Mouse (Mus musculus): ENCODE results near the gene Cdk5r2. TPM values are rescaled to one million over a fixed set of nuclear protein-coding genes. Genes with fewer than 3 reads are reported as not detected.
"Not testable (repeated sequence)": the region's sequence is repeated elsewhere in the genome, so short reads cannot be mapped to it uniquely, and the experiment has no call there.

The Cdk5r2 gene
- not detected in 2 replicates for polyA plus RNA-seq (2015; fragmentation: Nextera tagmentation; extraction: Ambion mirVana)

DNA sequence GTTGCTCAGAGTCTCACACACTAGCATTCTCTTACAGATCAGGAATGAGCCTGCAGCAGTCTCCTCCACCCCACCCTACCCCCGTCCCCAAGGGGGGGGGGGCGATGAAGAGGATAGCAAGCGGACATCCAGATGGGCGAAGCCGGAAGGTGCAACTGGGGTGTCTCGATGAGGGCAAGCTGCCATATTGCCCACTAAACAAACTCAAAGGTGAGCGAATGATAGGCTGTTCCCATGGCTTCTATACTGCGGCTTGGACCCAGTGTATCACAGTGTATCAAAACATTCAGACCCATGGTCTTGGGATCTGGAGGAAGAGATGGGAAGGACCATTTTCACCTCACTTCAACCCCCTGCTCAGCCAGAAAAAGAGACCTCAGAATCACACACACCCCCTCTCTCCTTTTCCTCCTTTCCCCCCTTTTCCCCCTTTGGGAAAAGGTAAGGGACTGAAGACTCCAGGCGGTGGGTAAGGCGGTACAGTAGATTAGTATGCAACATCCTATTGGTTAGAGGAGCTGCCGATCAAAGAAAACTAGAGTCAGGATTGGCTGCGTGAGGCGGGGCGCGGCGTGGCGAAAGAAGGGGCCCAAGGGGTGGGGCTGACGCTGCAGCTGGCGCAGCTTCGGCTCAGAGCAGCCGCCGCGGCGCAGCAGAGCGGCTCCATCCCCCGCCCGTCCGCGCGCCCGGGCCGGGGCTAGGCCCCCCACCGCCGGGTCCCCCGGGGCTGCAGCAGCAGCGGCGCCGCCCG is at the start of gene Cdk5r2:
Gene Cdk5r2, plus strand, starts transcription at position 629 of the 751 bp plus-strand sequence.
- Histone ChIP-seq H3K27ac (no peak within 1 kb of the TSS), H3K27me3 (peaks cover 97% of the 10 kb centered on the region), H3K9ac (peak within 1 kb of the TSS; percentile 44), H3K4me2 (peak within 1 kb of the TSS; percentile 100), H3K36me3 (no peaks in the 10 kb centered on the region), H3K4me3 (peak within 1 kb of the TSS; percentile 65), H3K4me1 (peaks cover 37% of the 10 kb centered on the region), H3K9me3 (no peaks in the 10 kb centered on the region)
- ATAC-seq (ENCODE audit: insufficient number of reproducible peaks, low FRiP score, low TSS enrichment, low read depth) = peak; percentile 84
- WGBS = 4% methylated on average over 33 of the region's 39 CpGs

GRCm38 (mm10) chr1:74805340-74805835 is 49.3 kb upstream of the Cdk5r2 start:
- no peak overlapping the region for H3K9ac ChIP-seq
- H3K36me3 ChIP-seq = no peaks in the 10 kb centered on the region
- no peak for ATAC-seq (ENCODE audit: insufficient number of reproducible peaks, low FRiP score, low TSS enrichment, low read depth)
- WGBS = 21% methylated on average over 4 of the region's 4 CpGs
- no peak overlapping the region for H3K4me2 ChIP-seq
- H3K27ac ChIP-seq = peak overlapping the region; percentile 59; the same call in 1 of the 2 replicates
- peaks cover 87% of the 10 kb centered on the region for H3K27me3 ChIP-seq
- H3K4me1 ChIP-seq = peaks cover 57% of the 10 kb centered on the region
- H3K9me3 ChIP-seq = no peaks in the 10 kb centered on the region
- no peak overlapping the region for H3K4me3 ChIP-seq

DNA sequence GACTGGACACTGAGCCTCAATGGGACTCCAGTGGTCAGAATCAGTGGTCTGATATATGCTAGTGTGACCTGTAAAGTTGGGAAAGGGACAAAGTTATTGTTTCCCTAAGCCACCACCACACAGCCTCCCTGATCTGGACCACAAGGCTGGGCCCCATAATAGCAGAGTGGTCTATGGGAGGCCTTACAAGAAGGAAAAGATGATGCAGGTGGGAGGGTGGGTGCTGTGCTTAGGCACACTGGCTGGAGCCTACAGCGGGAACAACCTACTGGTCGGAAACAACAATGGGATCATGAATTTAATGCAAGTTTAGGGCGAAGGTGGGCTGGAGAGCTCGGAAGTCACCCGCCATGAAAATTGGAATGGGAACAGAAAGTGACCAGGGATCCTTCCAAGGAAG is 48.9 kb upstream of the Cdk5r2 start:
- peaks cover 82% of the 10 kb centered on the region for H3K27me3 ChIP-seq
- H3K4me1 ChIP-seq = peaks cover 52% of the 10 kb centered on the region
- no peaks in the 10 kb centered on the region for H3K9me3 ChIP-seq
- no peak overlapping the region for H3K27ac ChIP-seq
- no peaks in the 10 kb centered on the region for H3K36me3 ChIP-seq
- H3K9ac ChIP-seq = no peak overlapping the region
- H3K4me3 ChIP-seq = no peak overlapping the region
- no peak for ATAC-seq (ENCODE audit: insufficient number of reproducible peaks, low FRiP score, low TSS enrichment, low read depth)
- H3K4me2 ChIP-seq = no peak overlapping the region
- 22% methylated on average over 5 of the region's 5 CpGs for WGBS

DNA sequence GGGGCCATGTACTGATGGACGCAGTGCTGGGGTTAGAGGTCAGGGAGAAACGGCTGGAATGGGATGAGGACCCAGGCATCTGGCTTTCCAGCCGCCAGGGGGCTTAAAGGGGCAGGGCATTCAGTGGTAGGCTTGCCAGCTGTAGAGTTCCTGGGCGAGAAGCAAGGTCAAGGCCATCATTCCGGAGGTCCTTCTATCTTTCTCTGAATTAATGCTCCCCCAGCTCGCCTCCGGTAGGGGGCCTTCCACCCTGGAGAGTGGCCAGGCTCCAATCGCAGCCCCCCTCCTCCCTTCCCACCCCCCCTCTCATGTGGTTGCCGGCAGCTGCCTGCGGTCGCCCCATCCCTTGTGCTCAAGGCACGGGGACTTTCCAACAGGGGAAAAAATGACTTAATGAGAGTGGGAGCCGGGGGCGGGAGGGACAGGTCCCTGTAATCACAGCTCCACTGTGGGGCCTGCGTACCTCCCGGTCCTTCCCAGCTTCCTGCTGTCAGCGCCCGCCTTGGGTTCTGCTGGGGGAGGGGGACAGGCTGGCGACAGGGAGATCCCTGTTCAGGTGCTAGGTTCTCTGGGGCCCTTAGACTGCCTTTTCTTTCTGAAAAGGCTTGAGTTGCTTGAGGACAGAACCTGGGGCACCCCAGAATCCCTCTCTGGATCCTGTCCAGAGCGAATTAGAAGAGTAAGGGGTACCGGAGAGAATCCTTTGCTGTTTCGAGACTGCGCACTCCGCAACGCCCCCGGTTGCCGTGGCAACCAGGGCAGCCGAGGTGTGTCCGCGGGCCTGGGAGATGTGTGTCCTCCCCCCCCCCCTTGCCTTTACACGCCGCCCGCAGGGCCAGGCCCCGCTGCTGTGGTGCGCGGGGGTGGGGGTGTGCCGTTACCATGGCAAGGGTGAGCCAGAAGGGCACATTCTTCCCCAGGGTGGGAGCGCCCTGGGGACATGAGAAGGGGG is 48.1 kb upstream of the Cdk5r2 start:
- peak overlapping the region; percentile 46 for H3K4me2 ChIP-seq
- no peaks in the 10 kb centered on the region for H3K36me3 ChIP-seq
- peak overlapping the region; percentile 24 for H3K4me3 ChIP-seq
- H3K9me3 ChIP-seq = no peaks in the 10 kb centered on the region
- no peak overlapping the region for H3K9ac ChIP-seq
- 0 out of 2 replicates have a peak, but pooled peaks have one; percentile 20 for ATAC-seq (ENCODE audit: insufficient number of reproducible peaks, low FRiP score, low TSS enrichment, low read depth)
- H3K27me3 ChIP-seq = peaks cover 77% of the 10 kb centered on the region
- peaks cover 50% of the 10 kb centered on the region for H3K4me1 ChIP-seq
- H3K27ac ChIP-seq = peak overlapping the region; percentile 38
- WGBS = 2% methylated on average over 37 of the region's 38 CpGs

GRCm38 (mm10) chr1:74807551-74808071 is 47.1 kb upstream of the Cdk5r2 start:
- peaks cover 67% of the 10 kb centered on the region for H3K27me3 ChIP-seq
- H3K4me2 ChIP-seq = peak overlapping the region; percentile 46
- no peak overlapping the region for H3K9ac ChIP-seq
- H3K4me3 ChIP-seq = peak overlapping the region; percentile 7; the same call in 1 of the 2 replicates
- H3K4me1 ChIP-seq = peaks cover 43% of the 10 kb centered on the region
- H3K27ac ChIP-seq = peak overlapping the region; percentile 38
- WGBS = 9% methylated on average over 23 of the region's 23 CpGs
- ATAC-seq (ENCODE audit: insufficient number of reproducible peaks, low FRiP score, low TSS enrichment, low read depth) = no peak
- no peaks in the 10 kb centered on the region for H3K9me3 ChIP-seq
- H3K36me3 ChIP-seq = no peaks in the 10 kb centered on the region

GRCm38 (mm10) chr1:74808078-74808477 is 46.7 kb upstream of the Cdk5r2 start:
- H3K9me3 ChIP-seq = no peaks in the 10 kb centered on the region
- peaks cover 39% of the 10 kb centered on the region for H3K4me1 ChIP-seq
- peaks cover 62% of the 10 kb centered on the region for H3K27me3 ChIP-seq
- H3K4me3 ChIP-seq = peak overlapping the region; percentile 30
- no peak overlapping the region for H3K9ac ChIP-seq
- H3K4me2 ChIP-seq = peak overlapping the region; percentile 46
- peak overlapping the region; percentile 38 for H3K27ac ChIP-seq
- WGBS = under 1% methylated on average over 16 of the region's 16 CpGs
- no peaks in the 10 kb centered on the region for H3K36me3 ChIP-seq
- peak; percentile 66 for ATAC-seq (ENCODE audit: insufficient number of reproducible peaks, low FRiP score, low TSS enrichment, low read depth)

DNA sequence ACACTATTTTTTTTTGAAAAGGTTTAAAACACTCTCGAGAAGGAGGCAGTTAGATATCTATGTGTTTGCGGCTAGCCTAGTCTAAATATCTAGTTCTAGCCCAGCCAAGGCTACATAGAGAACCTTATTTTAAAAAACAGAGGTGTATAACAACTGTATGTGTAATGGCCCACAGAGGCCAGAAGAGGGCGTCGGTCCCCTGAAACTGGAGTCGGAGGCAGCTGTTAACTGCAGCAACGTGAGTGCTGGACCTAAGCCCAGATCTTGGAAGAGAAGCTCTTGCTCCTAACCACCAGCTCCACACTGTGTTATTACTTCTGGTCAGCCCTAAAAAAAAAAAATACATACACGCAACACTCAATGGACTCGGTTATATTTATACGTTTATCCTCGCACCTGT is 45.7 kb upstream of the Cdk5r2 start:
- H3K9ac ChIP-seq = no peak overlapping the region
- no peaks in the 10 kb centered on the region for H3K36me3 ChIP-seq
- H3K4me3 ChIP-seq = no peak overlapping the region
- 50% methylated on average over 10 of the region's 10 CpGs for WGBS
- H3K9me3 ChIP-seq = no peaks in the 10 kb centered on the region
- H3K4me1 ChIP-seq = peaks cover 30% of the 10 kb centered on the region
- H3K27me3 ChIP-seq = peaks cover 53% of the 10 kb centered on the region
- no peak overlapping the region for H3K27ac ChIP-seq
- ATAC-seq (ENCODE audit: insufficient number of reproducible peaks, low FRiP score, low TSS enrichment, low read depth) = no peak
- H3K4me2 ChIP-seq = no peak overlapping the region

DNA sequence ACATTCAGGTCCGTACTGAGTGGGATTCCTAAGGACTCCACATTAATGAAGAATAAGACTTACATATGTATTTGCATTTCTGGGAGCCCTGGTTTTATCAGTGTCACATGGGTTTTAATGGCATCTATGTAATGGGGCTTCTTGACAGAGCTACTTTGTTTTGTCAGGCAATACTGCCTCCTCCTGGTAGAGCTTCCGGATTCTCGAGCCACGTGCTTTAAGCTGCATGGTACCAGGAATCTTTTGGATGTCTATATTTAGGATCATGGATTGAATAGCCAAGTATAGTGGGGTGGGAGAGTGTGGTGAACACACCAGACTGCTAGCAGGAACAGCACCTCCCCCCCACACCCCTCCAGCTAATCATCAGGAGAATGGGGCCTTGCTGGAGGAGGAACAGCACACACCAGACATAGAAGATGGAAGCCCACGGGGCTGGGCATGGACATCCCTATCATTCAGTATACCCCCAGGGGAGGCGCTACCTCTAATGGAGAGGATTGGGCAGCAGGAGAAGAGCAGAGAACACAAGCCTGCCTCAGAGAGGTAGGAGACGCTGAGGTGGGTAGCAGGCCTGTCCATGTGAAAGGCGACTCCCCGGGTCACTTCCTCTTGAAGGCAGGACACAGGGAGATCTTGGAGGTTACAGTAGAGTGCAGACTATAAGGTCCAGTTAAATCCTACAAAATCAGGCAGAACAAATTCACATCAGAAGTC is 39.6 kb upstream of the Cdk5r2 start:
- ATAC-seq (ENCODE audit: insufficient number of reproducible peaks, low FRiP score, low TSS enrichment, low read depth) = no peak
- Histone ChIP-seq H3K9me3 (no peaks in the 10 kb centered on the region), H3K27ac (no peak overlapping the region), H3K9ac (no peak overlapping the region), H3K36me3 (no peaks in the 10 kb centered on the region), H3K4me3 (no peak overlapping the region), H3K27me3 (peaks cover 1% of the 10 kb centered on the region; the same call in 1 of the 2 replicates), H3K4me2 (no peak overlapping the region), H3K4me1 (no peaks in the 10 kb centered on the region)
- WGBS = 72% methylated on average over 9 of the region's 9 CpGs

DNA sequence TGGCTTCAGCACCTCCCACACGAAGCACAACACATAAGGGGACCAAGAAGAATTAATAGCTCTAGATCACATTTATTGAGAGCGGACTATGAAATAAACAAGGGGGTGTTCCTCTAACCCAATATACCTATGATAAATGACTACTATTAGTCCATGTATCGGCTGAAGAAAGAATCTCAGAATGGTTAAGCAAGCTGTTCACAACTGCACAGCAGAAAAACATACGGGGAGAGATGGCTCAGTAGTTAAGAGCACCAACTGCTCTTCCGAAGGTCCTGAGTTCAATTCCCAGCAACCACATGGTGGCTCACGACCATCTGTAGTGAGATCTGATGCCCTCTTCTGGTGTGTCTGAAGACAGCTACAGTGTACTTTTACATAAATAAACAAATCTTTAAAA is 38.8 kb upstream of the Cdk5r2 start:
- H3K4me1 ChIP-seq; H3K9me3 ChIP-seq; H3K27ac ChIP-seq; H3K4me2 ChIP-seq; H3K27me3 ChIP-seq; H3K4me3 ChIP-seq; H3K9ac ChIP-seq; H3K36me3 ChIP-seq; ATAC-seq (ENCODE audit: insufficient number of reproducible peaks, low FRiP score, low TSS enrichment, low read depth): not testable (repeated sequence)
- WGBS = 87% methylated on average over 6 of the region's 6 CpGs

- Histone ChIP-seq H3K9ac (peak overlapping the region; percentile 67), H3K9me3 (no peaks in the 10 kb centered on the region), H3K4me3 (peak overlapping the region; percentile 67), H3K36me3 (no peaks in the 10 kb centered on the region), H3K27ac (peak overlapping the region; percentile 92), H3K27me3 (no peaks in the 10 kb centered on the region), H3K4me2 (peak overlapping the region; percentile 65), H3K4me1 (no peaks in the 10 kb centered on the region)
- WGBS = 3% methylated on average over 38 of the region's 38 CpGs
- peak; percentile 81 for ATAC-seq (ENCODE audit: insufficient number of reproducible peaks, low FRiP score, low TSS enrichment, low read depth)
These were observed 38.0 kb upstream of the Cdk5r2 start for GRCm38 (mm10) chr1:74816612-74817199.

GRCm38 (mm10) chr1:74817219-74817618 is 37.5 kb upstream of the Cdk5r2 start:
- no peak; the same call in 1 of the 2 replicates for ATAC-seq (ENCODE audit: insufficient number of reproducible peaks, low FRiP score, low TSS enrichment, low read depth)
- peak overlapping the region; percentile 67 for H3K4me3 ChIP-seq
- no peaks in the 10 kb centered on the region for H3K4me1 ChIP-seq
- peak overlapping the region; percentile 92 for H3K27ac ChIP-seq
- no peaks in the 10 kb centered on the region for H3K27me3 ChIP-seq
- 8% methylated on average over 14 of the region's 14 CpGs for WGBS
- H3K9me3 ChIP-seq = no peaks in the 10 kb centered on the region
- no peaks in the 10 kb centered on the region for H3K36me3 ChIP-seq
- peak overlapping the region; percentile 67 for H3K9ac ChIP-seq
- H3K4me2 ChIP-seq = peak overlapping the region; percentile 65
